Mouse (Mus musculus): Measurements from ENCODE around the gene Nudt16l1. TPM values are rescaled to one million over a fixed set of nuclear protein-coding genes. Genes with fewer than 3 reads are reported as not detected.

The Nudt16l1 gene
- polyA plus RNA-seq (2012; rRNA removed) = 36.3 and 38.6 TPM in 2 replicates

DNA sequence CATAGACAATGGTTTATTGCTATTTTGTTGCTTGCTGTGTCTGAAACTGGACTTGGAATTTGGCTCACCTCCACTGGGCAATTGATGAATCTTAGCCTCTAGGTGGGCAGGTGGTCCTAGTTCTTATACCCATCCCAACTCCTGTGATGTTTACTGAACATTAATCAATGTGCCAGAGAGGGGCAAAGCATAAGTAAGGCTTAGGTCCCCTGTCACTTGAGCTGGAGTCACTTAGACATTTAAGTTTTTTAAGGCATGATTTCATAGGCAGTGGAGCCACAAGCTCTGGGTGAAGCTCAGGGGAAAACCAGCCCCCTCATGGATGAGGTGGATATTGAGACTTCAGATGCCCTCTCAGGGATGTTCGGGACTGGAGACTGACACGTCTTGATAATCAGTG, at the start of gene Nudt16l1:
TSS of gene Nudt16l1 (plus strand) at position 301 of the 400 bp plus-strand sequence.

GRCm38 (mm10) chr16:4963797-4964709, 25.5 kb downstream of the Nudt16l1 start, which contains the start of gene Anks3:
TSS of gene Anks3 (minus strand) at chr16:4964205.

Other genes starting within 250 kb of the Nudt16l1 start
- 1.1 and 1.6 TPM in 2 replicates for gene Nmral1, start 219.4 kb upstream of the Nudt16l1 start, polyA plus RNA-seq (2012; rRNA removed)
- 14.6 and 16.8 TPM in 2 replicates for gene Hmox2, start 212.4 kb upstream of the Nudt16l1 start, polyA plus RNA-seq (2012; rRNA removed)
- 39.6 and 41.2 TPM in 2 replicates for gene Cdip1, start 148.5 kb upstream of the Nudt16l1 start, polyA plus RNA-seq (2012; rRNA removed)
- not detected in 2 replicates for gene 4930562C15Rik, start 103.3 kb upstream of the Nudt16l1 start, polyA plus RNA-seq (2012; rRNA removed)
- gene Ubald1, start 58.4 kb upstream of the Nudt16l1 start, polyA plus RNA-seq (2012; rRNA removed) = 36.6 and 37.8 TPM in 2 replicates
- gene Mgrn1, start 52.5 kb upstream of the Nudt16l1 start, polyA plus RNA-seq (2012; rRNA removed) = 68.1 and 79.7 TPM in 2 replicates
- gene Anks3, start 25.4 kb downstream of the Nudt16l1 start, polyA plus RNA-seq (2012; rRNA removed) = 15.6 and 17.1 TPM in 2 replicates
- gene Sept12, start 59.1 kb downstream of the Nudt16l1 start, polyA plus RNA-seq (2012; rRNA removed) = 0.03 TPM in 1 of 2 replicates, not detected in the other
- gene Smim22, start 68.5 kb downstream of the Nudt16l1 start, polyA plus RNA-seq (2012; rRNA removed) = 98.1 and 104 TPM in 2 replicates
- gene Rogdi, start 74.8 kb downstream of the Nudt16l1 start, polyA plus RNA-seq (2012; rRNA removed) = 42.3 and 42.8 TPM in 2 replicates
- 21.3 and 30.1 TPM in 2 replicates for gene Glyr1, start 111.1 kb downstream of the Nudt16l1 start, polyA plus RNA-seq (2012; rRNA removed)
- gene Ubn1, start 111.3 kb downstream of the Nudt16l1 start, polyA plus RNA-seq (2012; rRNA removed) = 8.1 and 10.6 TPM in 2 replicates
- 7.8 and 7.9 TPM in 2 replicates for gene Ppl, start 193.7 kb downstream of the Nudt16l1 start, polyA plus RNA-seq (2012; rRNA removed)
- 0.20 and 0.35 TPM in 2 replicates for gene Sec14l5, start 208.3 kb downstream of the Nudt16l1 start, polyA plus RNA-seq (2012; rRNA removed)